Mouse (Mus musculus): ENCODE results near the gene Pik3c2a.

GRCm38 (mm10) chr7:116476264-116476663, 33.0 kb upstream of the Pik3c2a start:
- TF ChIP-seq CTCF (IDR thresholded peaks at IDR 0.05; ENCODE audit: low read depth) (no peak), EP300 (IDR thresholded peaks at IDR 0.05; ENCODE audit: low read depth) (no peak)

Measured in liver, embryonic 14.5 days (tissue).